In genomic region chr4:133035446-133035845, GRCm38 (mm10) we compare ENCODE assay signal across 18 mouse cellular contexts. TPM values are rescaled to one million over a fixed set of nuclear protein-coding genes. Genes with fewer than 3 reads are reported as not detected.
A peak's percentile ranks its signal among the peaks of the same experiment; 100 is the strongest.
DNase-seq lines count a peak whose midpoint lies in the region; ATAC-seq lines count a peak whose summit lies in the region.
"Had no signal": no experiment of that assay in that cellular context is flagged by ENCODE, and none has a peak within 500 bp of the region (broad histone marks: within the 10 kb centered on the region; RNA-seq: fewer than 3 reads in every experiment).

No protein-coding gene starts in this region.

- peaks cover 61% of the 10 kb centered on the region for H3K4me1 ChIP-seq in heart, embryonic 12.5 days (replicated peaks)
- H3K4me1 ChIP-seq in kidney, embryonic 14.5 days (ENCODE audit: control insufficient read depth, insufficient read depth, low read length): peaks cover 27% of the 10 kb centered on the region
- H3K4me1 ChIP-seq in limb, embryonic 10.5 days: peaks cover 57% of the 10 kb centered on the region
- H3K4me1 ChIP-seq in forebrain, embryonic 12.5 days: peaks cover 36% of the 10 kb centered on the region

- H3K4me2 ChIP-seq in heart, embryonic 12.5 days: 0 out of 2 replicates have a peak overlapping the region, but pooled peaks have one; percentile 3
- H3K4me2 ChIP-seq in kidney, embryonic 14.5 days (replicated peaks; ENCODE audit: low read depth, low read length): no peak overlapping the region
- no peak overlapping the region for H3K4me2 ChIP-seq in forebrain, embryonic 12.5 days
- H3K4me2 ChIP-seq: embryonic facial prominence, embryonic 13.5 days; midbrain, embryonic 12.5 days; stomach, embryonic 15.5 days had no signal

- WGBS in heart, embryonic 12.5 days: 69% methylated on average over 1 of the region's 1 CpGs
- 87% methylated on average over 1 of the region's 1 CpGs for WGBS in kidney, embryonic 14.5 days
- 91% methylated on average over 1 of the region's 1 CpGs for WGBS in limb, embryonic 10.5 days
- WGBS in forebrain, embryonic 12.5 days: 74% methylated on average over 1 of the region's 1 CpGs

- no peak for DNase-seq in heart, postnatal 4 days
- DNase-seq in kidney, postnatal 25 days: peak; percentile 50 to 69
- peak; percentile 53 for DNase-seq in adrenal gland, postnatal 25 days
- DNase-seq in limb, embryonic 10.5 days (ENCODE audit: low spot score): no peak
- DNase-seq: cerebellum, adult 18-20 months; layer of hippocampus, postnatal 36 days; left cerebral cortex, postnatal 4 days; lung, postnatal 36 days; retina, postnatal 1 day; thymus, postnatal 36 days had no signal

- ATAC-seq in heart, embryonic 12.5 days (ENCODE audit: insufficient number of reproducible peaks, low FRiP score): no peak
- no peak for ATAC-seq in kidney, embryonic 14.5 days (ENCODE audit: low FRiP score, low TSS enrichment)
- ATAC-seq in forebrain, embryonic 12.5 days (ENCODE audit: low FRiP score): no peak
- ATAC-seq: CD4-positive, CD25-positive, alpha-beta regulatory T cell, adult 4 months had no signal

- no peak overlapping the region for H3K4me3 ChIP-seq in heart, embryonic 12.5 days
- no peak overlapping the region for H3K4me3 ChIP-seq in kidney, embryonic 14.5 days (ENCODE audit: low read length)
- H3K4me3 ChIP-seq in limb, embryonic 10.5 days: no peak overlapping the region
- no peak overlapping the region for H3K4me3 ChIP-seq in forebrain, embryonic 12.5 days (replicated peaks)
- H3K4me3 ChIP-seq: embryonic facial prominence, embryonic 13.5 days; midbrain, embryonic 12.5 days; myocyte; stomach, embryonic 15.5 days had no signal

- H3K9ac ChIP-seq in heart, embryonic 12.5 days: no peak overlapping the region; the same call in 1 of the 2 replicates
- no peak overlapping the region for H3K9ac ChIP-seq in kidney, embryonic 14.5 days (ENCODE audit: low read depth, low read length)
- H3K9ac ChIP-seq in forebrain, embryonic 12.5 days: no peak overlapping the region
- H3K9ac ChIP-seq: embryonic facial prominence, embryonic 13.5 days; midbrain, embryonic 12.5 days; stomach, embryonic 15.5 days had no signal

- peaks cover 11% of the 10 kb centered on the region for H3K36me3 ChIP-seq in heart, embryonic 12.5 days
- no peaks in the 10 kb centered on the region for H3K36me3 ChIP-seq in kidney, embryonic 14.5 days (ENCODE audit: control insufficient read depth, insufficient read depth, low read length)
- peaks cover 48% of the 10 kb centered on the region for H3K36me3 ChIP-seq in limb, embryonic 10.5 days
- no peaks in the 10 kb centered on the region for H3K36me3 ChIP-seq in forebrain, embryonic 12.5 days (replicated peaks)
- H3K36me3 ChIP-seq: midbrain, embryonic 12.5 days; stomach, embryonic 15.5 days had no signal

- H3K27ac ChIP-seq in heart, embryonic 12.5 days (ENCODE audit: poor library complexity, severe bottlenecking): peak overlapping the region; percentile 55
- H3K27ac ChIP-seq in kidney, embryonic 14.5 days (ENCODE audit: low read depth, low read length): no peak overlapping the region; the same call in 1 of the 2 replicates
- 0 out of 2 replicates have a peak overlapping the region, but pooled peaks have one; percentile 0 for H3K27ac ChIP-seq in limb, embryonic 10.5 days
- H3K27ac ChIP-seq in forebrain, embryonic 12.5 days: no peak overlapping the region
- H3K27ac ChIP-seq: embryonic facial prominence, embryonic 13.5 days; midbrain, embryonic 12.5 days; stomach, embryonic 15.5 days had no signal

- H3K9me3 ChIP-seq in heart, embryonic 12.5 days (replicated peaks): no peaks in the 10 kb centered on the region
- H3K9me3 ChIP-seq in kidney, embryonic 14.5 days (ENCODE audit: control insufficient read depth, low read length): no peaks in the 10 kb centered on the region
- H3K9me3 ChIP-seq in limb, embryonic 10.5 days (replicated peaks): no peaks in the 10 kb centered on the region
- H3K9me3 ChIP-seq in forebrain, embryonic 12.5 days: no peaks in the 10 kb centered on the region
- H3K9me3 ChIP-seq: embryonic facial prominence, embryonic 13.5 days; midbrain, embryonic 12.5 days; stomach, embryonic 15.5 days had no signal

- H3K27me3 ChIP-seq in heart, embryonic 12.5 days (replicated peaks): no peaks in the 10 kb centered on the region
- no peaks in the 10 kb centered on the region for H3K27me3 ChIP-seq in kidney, embryonic 14.5 days (ENCODE audit: control insufficient read depth, insufficient read depth, low read length)
- peaks cover 8% of the 10 kb centered on the region; the same call in 1 of the 2 replicates for H3K27me3 ChIP-seq in limb, embryonic 10.5 days (ENCODE audit: low read depth, poor library complexity, severe bottlenecking)
- peaks cover 54% of the 10 kb centered on the region for H3K27me3 ChIP-seq in forebrain, embryonic 12.5 days
- H3K27me3 ChIP-seq: stomach, embryonic 15.5 days had no signal

RNA-seq across cellular contexts. Expression of gene Ahdc1, which starts 24.4 kb away (rescaled TPM):
- 11.6 and 11.7 TPM in 2 replicates for polyA plus RNA-seq in heart, embryonic 12.5 days (2016; fragmentation: Nextera tagmentation; extraction: Ambion mirVana)
- total RNA-seq in heart, postnatal 4 days (2021): 10 to 100 TPM; 41.1 to 48.7 TPM
- 11.3 and 12.1 TPM in 2 replicates for polyA plus RNA-seq in kidney, embryonic 14.5 days (2014; fragmentation: Nextera tagmentation; extraction: Ambion mirVana)
- 91.4 and 96.4 TPM in 2 replicates for total RNA-seq in adrenal gland, postnatal 25 days (2021)
- 13.0 and 13.8 TPM in 2 replicates for polyA plus RNA-seq in limb, embryonic 10.5 days (2016; fragmentation: Nextera tagmentation; extraction: Ambion mirVana)
- polyA plus RNA-seq in forebrain, embryonic 12.5 days (2016; fragmentation: Nextera tagmentation; extraction: Ambion mirVana): 7.2 and 8.1 TPM in 2 replicates

Comparison
In these comparisons a context has a peak if more than half of its experiments do, and no peak if none do; other contexts are left out.
1. H3K27ac ChIP-seq: peak in heart, embryonic 12.5 days (single experiment) and limb, embryonic 10.5 days (single experiment); none in kidney, embryonic 14.5 days (single experiment) and forebrain, embryonic 12.5 days (single experiment).
2. DNase-seq: peak in kidney, postnatal 25 days (2 of 2) and adrenal gland, postnatal 25 days (single experiment); none in heart, postnatal 4 days (single experiment) and limb, embryonic 10.5 days (single experiment).